Mouse (Mus musculus): ENCODE data around the gene Atf1.

The Atf1 gene

DNA sequence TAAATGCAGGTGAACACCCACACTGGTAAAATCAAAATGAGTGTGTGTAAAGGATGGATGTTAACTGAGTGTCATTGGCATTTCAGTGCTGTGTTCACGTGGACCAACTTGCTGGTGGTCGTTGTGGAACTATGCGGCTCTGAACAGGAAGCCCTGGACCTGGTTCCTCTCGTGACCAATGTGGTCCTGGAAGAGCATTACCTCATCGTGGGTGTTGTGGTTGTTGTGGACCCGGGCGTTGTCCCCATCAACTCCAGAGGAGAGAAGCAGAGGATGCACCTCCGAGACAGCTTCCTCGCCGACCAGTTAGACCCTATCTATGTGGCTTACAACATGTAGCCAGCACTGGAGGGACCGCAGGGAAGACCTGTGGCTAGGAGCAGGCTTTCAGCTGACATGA lies 12.5 kb upstream of the Atf1 start:
- in situ Hi-C loops (cut with MboI, MseI) = no loop called here

DNA sequence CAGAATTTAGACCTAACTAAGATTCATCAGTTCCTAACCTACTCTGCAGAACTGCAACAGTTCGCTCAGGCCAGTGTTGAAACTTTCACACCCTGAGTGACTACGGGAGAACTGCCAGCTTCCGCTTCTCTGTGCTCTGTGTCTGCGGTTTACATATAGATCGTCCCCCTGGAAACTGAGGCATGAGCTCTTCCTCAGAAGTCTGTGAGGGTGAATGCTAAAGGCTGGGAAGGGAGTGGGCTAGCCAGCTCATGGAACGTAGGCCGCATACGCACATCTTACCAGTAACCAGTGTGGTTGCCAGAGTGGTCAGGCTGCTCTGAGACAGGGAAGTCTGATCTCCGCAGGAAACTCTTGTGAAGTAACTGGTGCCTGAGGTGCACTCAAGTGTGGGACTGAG lies 11.4 kb upstream of the Atf1 start:
- in situ Hi-C loops (cut with MboI, MseI) = no loop called here

DNA sequence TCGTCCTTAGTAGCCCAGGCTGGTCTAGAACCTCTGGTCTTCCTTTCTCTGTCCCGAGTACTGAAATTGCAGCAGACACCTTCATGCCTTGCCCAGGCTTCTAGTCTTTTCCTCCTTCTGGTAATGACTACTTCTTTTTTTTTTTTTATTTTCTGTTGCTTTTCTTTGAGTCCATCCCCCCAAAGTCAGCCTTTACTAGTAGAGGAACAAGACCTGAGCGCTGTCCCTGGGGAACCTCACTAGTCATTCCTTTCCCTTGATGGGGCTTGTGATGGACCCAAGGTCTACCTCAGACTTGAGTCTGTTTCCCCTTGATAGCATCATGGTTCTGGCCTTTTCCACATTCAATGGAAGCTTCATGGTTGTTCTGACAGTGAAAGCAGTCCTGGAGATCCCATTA lies 9.6 kb upstream of the Atf1 start:
- in situ Hi-C loops (cut with MboI, MseI) = no loop called here

- in situ Hi-C loops (cut with MboI, MseI) = no loop called here
Measured at GRCm38 (mm10) chr15:100219396-100219795, 8.2 kb upstream of the Atf1 start.

GRCm38 (mm10) chr15:100220916-100221315 lies 6.7 kb upstream of the Atf1 start:
- in situ Hi-C loops (cut with MboI, MseI) = no loop called here

GRCm38 (mm10) chr15:100225381-100225780 lies 2.2 kb upstream of the Atf1 start:
- in situ Hi-C loops (cut with MboI, MseI) = no loop called here

GRCm38 (mm10) chr15:100225891-100226290 lies 1.7 kb upstream of the Atf1 start:
- in situ Hi-C loops (cut with MboI, MseI) = no loop called here

- in situ Hi-C loops (cut with MboI, MseI) = no loop called here
Measured at GRCm38 (mm10) chr15:100227031-100227662, 472 bp upstream of the Atf1 start.

GRCm38 (mm10) chr15:100228535-100229336 lies 1.1 kb downstream of the Atf1 start:
- in situ Hi-C loops (cut with MboI, MseI) = no loop called here

DNA sequence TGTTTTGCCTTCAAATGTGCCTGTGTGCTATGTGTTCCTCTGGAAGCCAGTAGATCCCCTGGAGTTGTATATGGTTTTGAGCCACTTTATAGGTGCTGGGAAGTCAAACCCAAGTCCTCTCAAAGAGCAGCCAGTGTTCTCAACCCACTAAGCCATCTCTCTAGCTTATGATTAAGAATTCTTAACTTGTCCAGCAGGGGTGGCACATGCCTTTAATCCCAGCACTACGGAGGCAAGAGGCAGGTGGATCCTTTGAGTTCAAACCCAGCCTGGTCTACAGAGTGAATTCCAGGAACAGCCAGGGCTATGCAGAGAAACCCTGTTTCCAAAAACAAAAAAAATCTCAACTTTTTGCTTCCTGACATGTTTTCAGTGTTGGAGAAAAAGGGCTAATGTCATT lies 3.0 kb downstream of the Atf1 start:
- in situ Hi-C loops (cut with MboI, MseI) = loop anchor here in 1 of 2 experiments (10.0 kb wide), 1 partner anchor 2004 kb away; the partner anchor contains the start of gene Itgb7

- in situ Hi-C loops (cut with MboI, MseI) = loop anchor here in 1 of 2 experiments (10.0 kb wide), 1 partner anchor 2003 kb away; the partner anchor contains the start of gene Itgb7
Measured at GRCm38 (mm10) chr15:100231616-100232525, 4.3 kb downstream of the Atf1 start.

DNA sequence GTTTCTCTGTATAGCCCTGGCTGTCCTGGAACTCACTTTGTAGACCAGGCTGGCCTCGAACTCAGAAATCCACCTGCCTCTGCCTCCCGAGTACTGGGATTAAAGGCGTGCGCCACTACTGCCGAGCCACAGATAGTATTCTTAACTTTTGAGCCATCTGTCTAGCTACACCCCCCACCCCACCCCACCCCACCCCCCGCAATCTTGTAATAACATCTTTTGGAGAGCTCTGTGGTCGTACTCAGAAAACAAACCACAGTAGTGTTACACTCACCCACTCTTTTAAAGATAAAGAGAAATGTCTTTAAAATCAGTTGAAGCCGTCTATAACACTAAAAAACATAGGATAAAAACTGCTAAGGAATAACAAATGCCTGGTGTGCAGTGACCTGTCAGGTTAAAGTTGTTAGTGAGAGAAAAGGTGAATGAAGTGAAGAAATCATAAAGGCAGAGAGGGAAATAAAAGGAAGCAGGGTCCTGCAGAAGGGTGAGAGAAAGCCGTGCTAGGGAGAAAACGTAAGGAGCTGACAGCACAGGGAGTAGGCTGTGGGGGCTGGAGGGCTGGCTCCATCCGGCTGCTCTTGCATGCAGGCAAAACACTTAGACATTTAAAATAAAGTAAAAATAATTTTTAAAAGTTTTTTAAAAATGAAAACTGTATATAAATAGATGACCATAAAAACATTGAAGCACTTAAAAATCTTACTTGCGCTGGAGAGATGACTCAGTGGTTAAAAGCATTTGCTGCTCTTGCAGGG lies 7.8 kb downstream of the Atf1 start:
- in situ Hi-C loops (cut with MboI, MseI) = loop anchor here in 1 of 2 experiments (10.0 kb wide), 1 partner anchor 1999 kb away; the partner anchor contains the start of gene Itgb7

DNA sequence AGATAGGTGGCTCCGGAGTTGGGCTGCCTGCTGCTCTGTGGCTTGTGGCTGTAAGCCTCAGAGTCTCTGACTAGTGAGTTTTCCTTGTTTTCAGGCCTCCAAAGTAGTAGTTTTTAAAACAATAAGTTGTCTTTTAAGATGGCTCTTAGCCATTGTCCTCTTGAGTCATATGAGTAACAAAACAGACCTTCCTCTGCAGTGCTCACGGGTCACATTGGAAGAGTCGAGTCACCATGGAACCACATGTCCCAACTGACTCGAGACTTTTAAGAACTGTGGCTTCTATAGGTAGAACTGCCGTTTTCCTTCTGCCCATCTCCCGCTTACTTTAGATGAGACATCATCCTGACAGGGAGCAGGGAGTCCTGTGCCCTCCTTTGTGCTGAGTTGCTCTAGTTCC lies 9.3 kb downstream of the Atf1 start:
- in situ Hi-C loops (cut with MboI, MseI) = loop anchor here in 1 of 2 experiments (10.0 kb wide), 1 partner anchor 1998 kb away; the partner anchor contains the start of gene Itgb7

- in situ Hi-C loops (cut with MboI, MseI) = no loop called here
Measured at GRCm38 (mm10) chr15:100241780-100242179, 14.2 kb downstream of the Atf1 start.

- in situ Hi-C loops (cut with MboI, MseI) = loop anchor here in 1 of 2 experiments (5.0 kb wide), 1 partner anchor 46 kb away; no protein-coding TSS in a partner anchor
Measured at GRCm38 (mm10) chr15:100245951-100246350, 18.3 kb downstream of the Atf1 start.

DNA sequence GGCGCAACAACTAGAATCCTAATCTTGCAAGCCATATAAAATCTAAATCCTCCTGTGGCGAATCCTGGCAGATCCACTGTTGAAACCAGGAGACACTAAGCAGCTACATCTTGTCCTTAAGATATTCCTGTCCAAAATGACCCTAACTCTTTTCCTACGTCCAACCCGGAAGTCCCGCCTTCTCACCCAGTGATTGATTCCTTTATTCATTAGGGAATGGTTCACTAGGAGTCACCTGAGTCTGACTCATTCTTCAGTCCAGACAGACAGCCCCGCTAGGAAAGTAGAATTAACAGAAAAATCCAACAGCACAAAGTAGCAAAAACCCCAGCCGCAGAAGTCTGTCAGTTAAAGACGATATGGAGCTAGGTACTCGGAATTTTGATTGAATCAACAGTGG lies 19.7 kb downstream of the Atf1 start:
- in situ Hi-C loops (cut with MboI, MseI) = loop anchor here in 1 of 2 experiments (5.0 kb wide), 1 partner anchor 45 kb away; no protein-coding TSS in a partner anchor

GRCm38 (mm10) chr15:100248665-100249433 lies 21.2 kb downstream of the Atf1 start:
- in situ Hi-C loops (cut with MboI, MseI) = loop anchor here in 1 of 2 experiments (5.0 kb wide), 1 partner anchor 43 kb away; no protein-coding TSS in a partner anchor

DNA sequence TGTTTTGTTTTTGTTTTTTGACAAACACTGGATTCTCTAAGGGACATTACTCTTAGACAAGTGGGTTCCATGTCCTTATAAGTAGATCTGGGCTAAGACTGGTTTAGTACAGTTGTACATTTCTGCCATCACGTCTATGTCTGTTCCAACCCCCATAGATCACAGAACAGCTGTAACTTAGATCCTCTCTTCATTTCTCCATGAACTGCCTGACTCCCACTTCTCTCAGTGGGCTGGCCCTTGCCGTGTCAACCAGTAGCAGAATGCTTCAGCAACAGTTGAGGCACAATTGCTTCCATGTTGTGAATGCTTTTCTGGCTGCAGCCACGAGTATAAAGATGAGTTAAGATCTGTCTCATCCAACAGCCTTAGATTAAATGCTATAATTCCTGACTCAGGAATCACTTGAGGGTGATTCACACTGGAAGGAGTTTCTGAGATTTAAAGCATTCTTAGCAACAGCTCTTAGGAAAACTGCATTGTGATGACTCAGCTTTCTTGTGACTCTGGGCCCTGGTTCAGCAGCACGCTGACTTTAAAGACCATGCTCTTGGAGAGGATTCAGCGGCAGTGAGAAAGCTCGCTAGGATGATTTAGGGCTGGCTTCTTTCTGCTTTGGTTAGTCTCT lies 23.6 kb downstream of the Atf1 start:
- in situ Hi-C loops (cut with MboI, MseI) = no loop called here

GRCm38 (mm10) chr15:100256386-100256785 lies 28.8 kb downstream of the Atf1 start:
- in situ Hi-C loops (cut with MboI, MseI) = no loop called here

Measured in T-helper 17 cell (primary cell).